Mouse (Mus musculus): Measurements from ENCODE around the gene Tbc1d17. TPM values are rescaled to one million over a fixed set of nuclear protein-coding genes. Genes with fewer than 3 reads are reported as not detected.

The Tbc1d17 gene
- polyA plus RNA-seq, 1 experiment: 151 TPM

DNA sequence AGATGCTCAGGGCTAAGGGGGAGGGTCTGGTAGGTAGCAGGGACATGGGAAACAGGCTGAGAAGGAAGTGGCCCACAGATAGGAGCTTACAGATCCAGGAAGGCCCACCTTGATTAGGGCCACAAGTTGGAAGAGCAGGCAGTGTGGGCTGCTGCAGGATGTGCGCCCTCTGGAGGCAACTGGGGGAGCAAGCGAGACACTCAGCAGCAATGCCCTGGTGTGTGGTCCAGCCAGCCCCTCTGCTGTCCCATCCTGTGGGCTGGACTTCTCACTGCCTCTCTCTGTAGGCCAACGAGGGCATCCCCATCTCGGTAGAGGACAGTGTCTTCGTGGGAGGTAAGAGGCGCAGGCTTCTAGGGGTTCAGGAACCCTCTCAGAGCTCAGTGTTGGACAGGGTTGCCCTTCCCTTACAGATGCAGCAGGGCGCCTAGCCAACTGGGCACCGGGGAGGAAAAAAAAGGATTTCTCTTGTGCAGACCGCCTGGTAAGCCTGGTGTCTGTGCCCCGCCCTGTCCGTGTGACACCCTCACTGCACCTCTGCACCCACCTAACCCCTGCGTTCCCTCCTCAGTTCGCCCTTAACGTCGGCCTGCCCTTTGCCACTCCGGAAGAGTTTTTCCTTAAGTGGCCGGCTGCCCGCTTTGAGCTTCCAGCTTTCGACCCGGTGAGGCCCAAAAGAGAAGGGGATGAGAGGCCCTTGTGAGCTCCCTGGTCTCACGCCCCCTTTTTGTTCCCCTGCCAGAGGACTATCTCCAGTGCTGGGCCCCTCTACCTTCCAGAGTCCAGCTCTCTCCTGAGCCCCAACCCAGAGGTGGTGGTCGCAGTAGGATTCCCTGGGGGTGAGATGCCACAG, 11.9 kb upstream of the Tbc1d17 start:
- H3K27ac ChIP-seq (ENCODE audit: control insufficient read depth, insufficient read depth, low read length): no peak overlapping the region
- 74% methylated on average over 22 of the region's 22 CpGs for WGBS
- TF ChIP-seq POLR2A (IDR thresholded peaks at IDR 0.05; ENCODE audit: control insufficient read depth, extremely low read depth, insufficient read depth, low read length, poor library complexity) (no peak), CTCF (IDR thresholded peaks at IDR 0.05; ENCODE audit: borderline replicate concordance, control insufficient read depth, extremely low read depth, insufficient read depth, low read length, poor library complexity) (peak; percentile 77; the same call in 1 of the 2 replicates)
- DNase-seq: peak; percentile 67
- peaks cover 27% of the 10 kb centered on the region for H3K36me3 ChIP-seq (ENCODE audit: control insufficient read depth, insufficient read depth, low read length)
- H3K27me3 ChIP-seq (ENCODE audit: control insufficient read depth, insufficient read depth, low read length): no peaks in the 10 kb centered on the region
- H3K4me1 ChIP-seq (replicated peaks; ENCODE audit: control insufficient read depth, insufficient read depth, low read length): peaks cover 17% of the 10 kb centered on the region
- H3K4me3 ChIP-seq (ENCODE audit: control insufficient read depth, insufficient read depth, low read length): no peak overlapping the region

- 93% methylated on average over 11 of the region's 11 CpGs for WGBS
- Histone ChIP-seq H3K4me1 (replicated peaks; ENCODE audit: control insufficient read depth, insufficient read depth, low read length) (peaks cover 26% of the 10 kb centered on the region), H3K27me3 (ENCODE audit: control insufficient read depth, insufficient read depth, low read length) (no peaks in the 10 kb centered on the region), H3K36me3 (ENCODE audit: control insufficient read depth, insufficient read depth, low read length) (peaks cover 27% of the 10 kb centered on the region), H3K4me3 (ENCODE audit: control insufficient read depth, insufficient read depth, low read length) (no peak overlapping the region), H3K27ac (ENCODE audit: control insufficient read depth, insufficient read depth, low read length) (no peak overlapping the region)
- TF ChIP-seq CTCF (IDR thresholded peaks at IDR 0.05; ENCODE audit: borderline replicate concordance, control insufficient read depth, extremely low read depth, insufficient read depth, low read length, poor library complexity): no peak
- no peak for TF ChIP-seq POLR2A (IDR thresholded peaks at IDR 0.05; ENCODE audit: control insufficient read depth, extremely low read depth, insufficient read depth, low read length, poor library complexity)
- no peak for DNase-seq
These were observed 11.0 kb upstream of the Tbc1d17 start for GRCm38 (mm10) chr7:44859896-44860295.

DNA sequence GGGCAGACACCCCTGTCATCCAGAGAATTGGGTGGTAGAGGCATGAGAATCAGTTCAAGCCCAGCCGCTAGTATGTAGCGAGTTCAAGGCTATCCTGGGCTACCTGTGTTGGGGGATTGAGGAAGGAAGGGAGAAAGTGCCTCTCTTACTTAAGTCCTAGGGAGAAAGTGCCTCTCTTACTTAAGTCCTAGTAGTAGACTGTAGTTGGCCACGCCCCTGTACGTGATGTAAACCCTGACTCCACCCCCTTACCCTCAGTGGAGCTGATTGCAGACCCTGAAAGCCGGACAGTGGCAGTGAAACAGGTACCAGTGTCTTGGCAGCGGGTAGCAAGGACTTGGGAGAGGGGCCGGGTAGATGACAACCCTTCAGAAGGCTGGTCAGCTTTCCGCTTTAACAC, 9.0 kb upstream of the Tbc1d17 start:
- 37% methylated on average over 8 of the region's 8 CpGs for WGBS
- peaks cover 34% of the 10 kb centered on the region for H3K4me1 ChIP-seq (replicated peaks; ENCODE audit: control insufficient read depth, insufficient read depth, low read length)
- 0 out of 2 replicates have a peak overlapping the region, but pooled peaks have one; percentile 88 for H3K4me3 ChIP-seq (ENCODE audit: control insufficient read depth, insufficient read depth, low read length)
- DNase-seq: no peak
- no peak for TF ChIP-seq CTCF (IDR thresholded peaks at IDR 0.05; ENCODE audit: borderline replicate concordance, control insufficient read depth, extremely low read depth, insufficient read depth, low read length, poor library complexity)
- TF ChIP-seq POLR2A (IDR thresholded peaks at IDR 0.05; ENCODE audit: control insufficient read depth, extremely low read depth, insufficient read depth, low read length, poor library complexity): no peak
- peaks cover 8% of the 10 kb centered on the region; the same call in 1 of the 2 replicates for H3K36me3 ChIP-seq (ENCODE audit: control insufficient read depth, insufficient read depth, low read length)
- no peaks in the 10 kb centered on the region for H3K27me3 ChIP-seq (ENCODE audit: control insufficient read depth, insufficient read depth, low read length)
- H3K27ac ChIP-seq (ENCODE audit: control insufficient read depth, insufficient read depth, low read length): no peak overlapping the region

DNA sequence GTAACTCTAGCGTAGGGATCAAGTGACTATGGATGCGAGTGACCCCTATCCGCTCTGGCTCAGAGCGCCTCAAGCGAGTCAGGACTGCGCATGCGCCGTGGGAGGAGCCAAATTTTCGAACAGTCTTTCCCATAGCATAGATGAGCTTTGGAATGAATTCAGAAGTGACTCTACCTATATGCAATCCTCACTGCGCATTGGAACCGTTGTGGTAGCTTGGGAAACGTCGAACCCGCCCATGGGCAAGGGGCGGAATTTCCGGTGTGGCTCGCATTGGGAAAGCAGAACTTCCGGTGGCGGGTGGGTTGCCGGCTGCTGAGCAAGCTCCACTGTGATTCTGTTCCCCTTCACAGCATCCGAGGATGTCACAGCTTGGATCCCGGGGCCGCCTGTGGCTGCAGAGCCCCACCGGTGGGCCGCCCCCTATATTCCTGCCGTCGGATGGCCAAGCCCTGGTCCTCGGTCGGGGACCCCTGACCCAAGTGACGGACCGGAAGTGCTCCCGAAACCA, 8.2 kb upstream of the Tbc1d17 start, which contains the start of gene Pnkp:
TSS of gene Pnkp (plus strand) at position 98 of the 511 bp plus-strand sequence.
- WGBS: under 1% methylated on average over 32 of the region's 32 CpGs
- Histone ChIP-seq H3K4me1 (replicated peaks; ENCODE audit: control insufficient read depth, insufficient read depth, low read length) (peaks cover 34% of the 10 kb centered on the region), H3K36me3 (ENCODE audit: control insufficient read depth, insufficient read depth, low read length) (no peaks in the 10 kb centered on the region; the same call in 1 of the 2 replicates), H3K27ac (ENCODE audit: control insufficient read depth, insufficient read depth, low read length) (peak within 1 kb of the TSS; percentile 85), H3K4me3 (ENCODE audit: control insufficient read depth, insufficient read depth, low read length) (peak within 1 kb of the TSS; percentile 88), H3K27me3 (ENCODE audit: control insufficient read depth, insufficient read depth, low read length) (no peaks in the 10 kb centered on the region)
- TF ChIP-seq POLR2A (IDR thresholded peaks at IDR 0.05; ENCODE audit: control insufficient read depth, extremely low read depth, insufficient read depth, low read length, poor library complexity) (peak; percentile 58), CTCF (IDR thresholded peaks at IDR 0.05; ENCODE audit: borderline replicate concordance, control insufficient read depth, extremely low read depth, insufficient read depth, low read length, poor library complexity) (peak; percentile 37; the same call in 1 of the 2 replicates)
- DNase-seq: peak; percentile 84

- DNase-seq: peak; percentile 56
- 24% methylated on average over 9 of the region's 9 CpGs for WGBS
- no peak overlapping the region for H3K4me3 ChIP-seq (ENCODE audit: control insufficient read depth, insufficient read depth, low read length)
- TF ChIP-seq CTCF (IDR thresholded peaks at IDR 0.05; ENCODE audit: borderline replicate concordance, control insufficient read depth, extremely low read depth, insufficient read depth, low read length, poor library complexity) (no peak), POLR2A (IDR thresholded peaks at IDR 0.05; ENCODE audit: control insufficient read depth, extremely low read depth, insufficient read depth, low read length, poor library complexity) (no peak)
- H3K36me3 ChIP-seq (ENCODE audit: control insufficient read depth, insufficient read depth, low read length): no peaks in the 10 kb centered on the region
- H3K27ac ChIP-seq (ENCODE audit: control insufficient read depth, insufficient read depth, low read length): peak overlapping the region; percentile 85
- H3K27me3 ChIP-seq (ENCODE audit: control insufficient read depth, insufficient read depth, low read length): no peaks in the 10 kb centered on the region
- H3K4me1 ChIP-seq (replicated peaks; ENCODE audit: control insufficient read depth, insufficient read depth, low read length): peaks cover 34% of the 10 kb centered on the region
These were observed 7.5 kb upstream of the Tbc1d17 start for GRCm38 (mm10) chr7:44856265-44856916.

- WGBS: 39% methylated on average over 10 of the region's 10 CpGs
- Histone ChIP-seq H3K4me1 (replicated peaks; ENCODE audit: control insufficient read depth, insufficient read depth, low read length) (peaks cover 44% of the 10 kb centered on the region), H3K27me3 (ENCODE audit: control insufficient read depth, insufficient read depth, low read length) (no peaks in the 10 kb centered on the region)
These were observed 6.2 kb upstream of the Tbc1d17 start for GRCm38 (mm10) chr7:44855036-44855435.

More at GRCm38 (mm10) chr7:44855036-44855435, 6.2 kb upstream of the Tbc1d17 start:
- TF ChIP-seq CTCF (IDR thresholded peaks at IDR 0.05; ENCODE audit: borderline replicate concordance, control insufficient read depth, extremely low read depth, insufficient read depth, low read length, poor library complexity) (no peak), POLR2A (IDR thresholded peaks at IDR 0.05; ENCODE audit: control insufficient read depth, extremely low read depth, insufficient read depth, low read length, poor library complexity) (no peak)
- H3K36me3 ChIP-seq (ENCODE audit: control insufficient read depth, insufficient read depth, low read length): no peaks in the 10 kb centered on the region
- peak; percentile 40 for DNase-seq
- H3K4me3 ChIP-seq (ENCODE audit: control insufficient read depth, insufficient read depth, low read length): peak overlapping the region; percentile 97
- H3K27ac ChIP-seq (ENCODE audit: control insufficient read depth, insufficient read depth, low read length): peak overlapping the region; percentile 85
